Mouse (Mus musculus) CH12.LX (cell line): ENCODE measurements at regions not wholly inside any gene's neighbourhood (a gene's known extent, or its start where the extent isn't known, plus 50 kb on each side); places are given as distances from the start of the nearest gene placed in this dataset.

Experiments used
- DNase-seq: peaks from one replicate; pipeline ENCODE4 v3.0.0-alpha.2; 2013; ENCODE audit errors: extremely low read depth
- H3K27ac ChIP-seq: 2 replicates; pipeline ENCODE4 v1.5.1; 2012; ENCODE audit warnings: low read depth, mild to moderate bottlenecking, control low read depth, moderate library complexity; ENCODE audit not compliant: insufficient read depth
- H3K27me3 ChIP-seq: replicated peaks from 2 replicates; pipeline ENCODE3; 2012; ENCODE audit warnings: inconsistent platforms
- H3K36me3 ChIP-seq, 2 experiments: replicated peaks in 1 of 2; 2 replicates each; pipeline versions ENCODE3 to v1.6.1; 2012; ENCODE audit warnings: inconsistent platforms in 1 of 2, low read length in 1 of 2, mild to moderate bottlenecking in 1 of 2, mixed read lengths in 1 of 2, moderate library complexity in 1 of 2; ENCODE audit not compliant: control insufficient read depth in 1 of 2, insufficient read depth in 1 of 2
- H3K4me1 ChIP-seq, 2 experiments: 2 replicates each; pipeline ENCODE4 v1.6.1; 2012; ENCODE audit warnings: inconsistent platforms in 1 of 2, moderate library complexity in 1 of 2; ENCODE audit not compliant: insufficient read depth in 2 of 2, control insufficient read depth in 1 of 2
- H3K4me2 ChIP-seq: 2 replicates; pipeline ENCODE4 v1.6.1; 2012; ENCODE audit warnings: low read depth, mild to moderate bottlenecking, control low read depth; ENCODE audit not compliant: poor library complexity, insufficient read depth, severe bottlenecking
- H3K4me3 ChIP-seq, 3 experiments: fragments of 150-350 bp in 1 of 3; sonication (generic) in 1 of 3; replicated peaks in 1 of 3; 2 replicates each; pipeline versions ENCODE3 to v1.5.1; 2011 to 2012; ENCODE audit warnings: low read depth in 2 of 3, low read length in 2 of 3, mild to moderate bottlenecking in 2 of 3, moderate library complexity in 2 of 3, control low read depth in 1 of 3, improper control_type of control experiment in 1 of 3, inconsistent platforms in 1 of 3, mixed read lengths in 1 of 3; ENCODE audit not compliant: poor library complexity in 1 of 3
- H3K79me2 ChIP-seq: replicated peaks from 2 replicates; pipeline ENCODE4 v1.6.1; 2012; ENCODE audit warnings: mild to moderate bottlenecking, moderate library complexity; ENCODE audit not compliant: control insufficient read depth, poor library complexity, insufficient read depth, severe bottlenecking; ENCODE audit errors: extremely low read depth
- H3K9ac ChIP-seq: 2 replicates; pipeline ENCODE4 v1.6.1; 2012; ENCODE audit warnings: low read depth, mild to moderate bottlenecking, control low read depth, moderate library complexity; ENCODE audit not compliant: insufficient read depth
- H3K9me3 ChIP-seq: replicated peaks from 2 replicates; pipeline ENCODE3; 2012; ENCODE audit warnings: low read length, inconsistent platforms, mixed read lengths
- CHD1 ChIP-seq: IDR thresholded peaks from 2 replicates; pipeline ENCODE4 v1.6.1; 2012; ENCODE audit warnings: low read depth, low read length, improper control_type of control experiment, inconsistent platforms
- CHD2 ChIP-seq: IDR thresholded peaks from 2 replicates; pipeline ENCODE4 v1.6.1; 2011; ENCODE audit warnings: low read length, improper control_type of control experiment
- CTCF ChIP-seq, 2 experiments: IDR thresholded peaks in 1 of 2; conservative IDR thresholded peaks in 1 of 2; 2 replicates each; pipeline ENCODE4 v1.5.1; 2011 to 2012; ENCODE audit warnings: low read depth in 2 of 2, low read length in 2 of 2, improper control_type of control experiment in 1 of 2, inconsistent platforms in 1 of 2, mild to moderate bottlenecking in 1 of 2, moderate library complexity in 1 of 2
- EP300 ChIP-seq: IDR thresholded peaks from 2 replicates; pipeline ENCODE4 v1.6.1; 2011; ENCODE audit warnings: low read length, improper control_type of control experiment
- GABPA ChIP-seq: IDR thresholded peaks from 2 replicates; pipeline ENCODE4 v1.6.1; 2012; ENCODE audit warnings: low read depth, low read length, improper control_type of control experiment, inconsistent platforms; ENCODE audit not compliant: insufficient replicate concordance
- JUN ChIP-seq: IDR thresholded peaks from 2 replicates; pipeline ENCODE4 v1.6.1; 2011; ENCODE audit warnings: low read depth, mild to moderate bottlenecking, low read length, improper control_type of control experiment, moderate library complexity; ENCODE audit not compliant: insufficient read depth
- MAZ ChIP-seq: IDR thresholded peaks from 2 replicates; pipeline ENCODE4 v1.6.1; 2012; ENCODE audit warnings: low read depth, mild to moderate bottlenecking, inconsistent platforms, low read length, improper control_type of control experiment, moderate library complexity
- PAX5 ChIP-seq: IDR thresholded peaks from 2 replicates; pipeline ENCODE4 v1.6.1; 2012; ENCODE audit warnings: low read length, inconsistent platforms, mixed read lengths
- SMC3 ChIP-seq: IDR thresholded peaks from 2 replicates; pipeline ENCODE4 v1.6.1; 2011; ENCODE audit warnings: low read depth, low read length, improper control_type of control experiment
- USF2 ChIP-seq: conservative IDR thresholded peaks from 2 replicates; pipeline ENCODE4 v1.6.1; 2011; ENCODE audit warnings: low read depth, low read length, improper control_type of control experiment
- dilution Hi-C: fragments of 300-500 bp; cut with MboI; formaldehyde crosslinking; loops from 2 replicates; pipeline ENCODE4 v1.14.3; 2020; ENCODE audit warnings: low sequenced_read_pairs; ENCODE audit not compliant: extremely low pct_unique_long_range_greater_than_20kb, extremely low pct_ligation_motif_present
- in situ Hi-C: fragments of 300-500 bp; cut with MboI; formaldehyde crosslinking; loops from 3 replicates; pipeline ENCODE4 v1.14.3; 2019; ENCODE audit warnings: low sequenced_read_pairs, low pct_ligation_motif_present, low pct_unique_long_range_greater_than_20kb, mixed read lengths

GRCm38 (mm10) chr13:107618369-107618771 is 425.9 kb upstream of the Smim15 start:
- Histone ChIP-seq H3K4me1 (no peaks in the 10 kb centered on the region), H3K4me3 (no peak overlapping the region)

GRCm38 (mm10) chr13:107617582-107617981 is 426.7 kb upstream of the Smim15 start:
- TF ChIP-seq JUN (no peak), PAX5 (no peak), CHD1 (no peak)
- TF ChIP-seq, all 38 proteins: peak for 0
- Histone ChIP-seq H3K9me3 (no peaks in the 10 kb centered on the region), H3K36me3 (no peaks in the 10 kb centered on the region), H3K79me2 (no peaks in the 10 kb centered on the region), H3K4me3 (no peak overlapping the region), H3K4me2 (no peak overlapping the region), H3K27me3 (no peaks in the 10 kb centered on the region), H3K4me1 (no peaks in the 10 kb centered on the region), H3K27ac (no peak overlapping the region), H3K9ac (no peak overlapping the region)
- dilution Hi-C loops, result no loop called here
- in situ Hi-C loops, result no loop called here
- no peak for DNase-seq

More at GRCm38 (mm10) chr13:107618369-107618771, 425.9 kb upstream of the Smim15 start:
- DNase-seq, result no peak
- H3K27ac ChIP-seq, result no peak overlapping the region
- H3K9ac ChIP-seq, result no peak overlapping the region
- no peaks in the 10 kb centered on the region for H3K27me3 ChIP-seq
- H3K4me2 ChIP-seq, result no peak overlapping the region
- no peak for TF ChIP-seq MAZ
- no peak for TF ChIP-seq CHD2
- TF ChIP-seq CTCF (conservative IDR thresholded peaks at IDR 0.05 in 1 of 2, IDR thresholded peaks at IDR 0.05 in 1 of 2; ENCODE audit: low read depth in 2 of 2, low read length in 2 of 2), result no peak
- no peak for TF ChIP-seq GABPA
- TF ChIP-seq PAX5, result no peak
- no peak for TF ChIP-seq EP300
- TF ChIP-seq USF2, result no peak
- dilution Hi-C loops, result no loop called here
- no peaks in the 10 kb centered on the region for H3K36me3 ChIP-seq
- no peaks in the 10 kb centered on the region for H3K79me2 ChIP-seq
- in situ Hi-C loops, result no loop called here
- no peaks in the 10 kb centered on the region for H3K9me3 ChIP-seq

DNA sequence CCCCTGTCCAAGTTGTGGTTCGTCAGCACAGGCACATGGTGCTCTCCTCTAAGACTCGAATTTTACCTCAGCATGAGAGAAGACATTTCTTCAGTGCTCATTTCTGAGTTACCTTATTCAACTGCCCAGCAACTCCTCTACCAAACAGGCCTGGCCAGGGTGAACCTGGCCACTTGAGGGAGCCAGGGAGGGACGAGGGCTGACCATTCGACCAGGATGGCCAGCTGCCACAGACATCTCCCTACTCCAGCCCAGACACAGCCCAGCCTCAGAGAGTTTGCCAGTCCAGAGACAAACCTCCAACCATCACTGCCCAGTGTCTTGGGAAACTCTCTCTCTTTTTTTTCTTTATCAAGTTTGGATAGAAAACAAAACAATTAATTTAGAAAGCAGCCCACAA is 427.5 kb upstream of the Smim15 start:
- H3K4me2 ChIP-seq, result no peak overlapping the region
- no peaks in the 10 kb centered on the region for H3K79me2 ChIP-seq
- no peaks in the 10 kb centered on the region for H3K36me3 ChIP-seq
- H3K9ac ChIP-seq, result no peak overlapping the region
- TF ChIP-seq EP300 (no peak), SMC3 (peak; percentile 23; the same call in 1 of the 2 replicates)
- TF ChIP-seq, all 38 proteins: peak for 1
- in situ Hi-C loops (no loop called here), dilution Hi-C loops (no loop called here)
- DNase-seq, result no peak
- Histone ChIP-seq H3K4me1 (no peaks in the 10 kb centered on the region), H3K27ac (no peak overlapping the region), H3K4me3 (no peak overlapping the region), H3K9me3 (no peaks in the 10 kb centered on the region), H3K27me3 (no peaks in the 10 kb centered on the region)
